Mouse (Mus musculus) gastrocnemius, adult 8-10 months (tissue): Measurements from ENCODE around the gene Mcpt1. TPM values are rescaled to one million over a fixed set of nuclear protein-coding genes. Genes with fewer than 3 reads are reported as not detected.
"Not testable (repeated sequence)": the region's sequence is repeated elsewhere in the genome, so short reads cannot be mapped to it uniquely, and the experiment has no call there.

Experiments used
- DNase-seq, 2 experiments: peaks; one replicate each; pipeline ENCODE4 v3.0.0; 2022; ENCODE audit warnings: low spot score in 2 of 2
- total RNA-seq, 4 experiments: library from RNA; stranded (reverse); gene quantifications; 2 replicates each; pipeline ENCODE4 v1.2.4; 2022

Gene Mcpt1
- total RNA-seq, result not detected

DNA sequence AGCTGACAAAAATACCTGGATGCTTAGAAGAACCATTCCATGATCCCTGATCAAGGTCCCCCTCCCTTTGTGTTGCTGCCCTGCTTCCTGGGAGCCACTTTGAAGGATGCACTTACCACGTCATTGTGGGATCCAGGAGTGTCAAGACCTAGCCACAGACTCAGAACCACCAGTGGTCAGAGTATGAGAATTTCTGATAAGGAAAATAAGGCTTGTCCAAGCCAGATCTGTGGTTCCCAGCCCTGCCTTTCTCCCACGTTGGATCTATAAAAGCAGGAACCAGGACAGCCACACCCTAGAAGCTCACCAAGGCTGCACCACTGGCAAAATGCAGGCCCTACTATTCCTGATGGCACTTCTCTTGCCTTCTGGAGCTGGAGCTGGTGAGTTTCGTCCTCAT lies at the start of gene Mcpt1:
TSS of gene Mcpt1 (plus strand) at position 301 of the 400 bp plus-strand sequence.
- not testable (repeated sequence) for DNase-seq

- not testable (repeated sequence) for DNase-seq
Measured at GRCm38 (mm10) chr14:55987464-55987863, 30.3 kb upstream of the Mcpt1 start.

- DNase-seq, result no peak
Measured at GRCm38 (mm10) chr14:56013147-56013546, 4.6 kb upstream of the Mcpt1 start.

- no peak for DNase-seq
Measured at GRCm38 (mm10) chr14:56013924-56014323, 3.8 kb upstream of the Mcpt1 start.

DNA sequence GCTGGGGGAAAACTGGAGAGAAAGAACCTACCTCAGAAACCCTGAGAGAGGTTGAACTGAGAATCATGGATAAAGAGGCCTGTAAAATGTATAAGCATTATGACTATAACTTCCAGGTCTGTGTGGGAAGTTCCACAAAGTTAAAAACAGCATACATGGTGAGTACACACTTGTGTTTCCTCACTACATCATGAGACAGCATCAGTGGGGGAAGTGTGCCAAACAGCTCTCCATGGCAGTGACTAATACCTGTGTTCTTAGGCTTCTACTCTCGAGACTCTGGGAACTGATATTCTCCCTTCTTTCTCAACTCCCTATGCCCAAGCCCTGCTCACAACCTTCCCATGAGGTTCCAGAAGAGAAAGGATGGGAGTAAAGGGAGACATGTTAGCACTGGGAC lies 1.7 kb downstream of the Mcpt1 start:
- DNase-seq, result no peak

GRCm38 (mm10) chr14:56021305-56021704 lies 3.5 kb downstream of the Mcpt1 start:
- not testable (repeated sequence) for DNase-seq

GRCm38 (mm10) chr14:56030395-56030794 lies 12.6 kb downstream of the Mcpt1 start, which contains the start of gene Mcpt9:
Gene Mcpt9, minus strand, starts transcription at chr14:56030495.
- DNase-seq, result not testable (repeated sequence)

GRCm38 (mm10) chr14:56034433-56034832 lies 16.7 kb downstream of the Mcpt1 start:
- no peak for DNase-seq

- not testable (repeated sequence) for DNase-seq
Measured at GRCm38 (mm10) chr14:56041792-56042191, 24.0 kb downstream of the Mcpt1 start, which contains the start of gene Mcpt2. Gene Mcpt2, plus strand, starts transcription at chr14:56042041.

GRCm38 (mm10) chr14:56055408-56055807 lies 37.6 kb downstream of the Mcpt1 start:
- no peak for DNase-seq

- no peak for DNase-seq
Measured at GRCm38 (mm10) chr14:56057722-56058121, 40.0 kb downstream of the Mcpt1 start.

DNA sequence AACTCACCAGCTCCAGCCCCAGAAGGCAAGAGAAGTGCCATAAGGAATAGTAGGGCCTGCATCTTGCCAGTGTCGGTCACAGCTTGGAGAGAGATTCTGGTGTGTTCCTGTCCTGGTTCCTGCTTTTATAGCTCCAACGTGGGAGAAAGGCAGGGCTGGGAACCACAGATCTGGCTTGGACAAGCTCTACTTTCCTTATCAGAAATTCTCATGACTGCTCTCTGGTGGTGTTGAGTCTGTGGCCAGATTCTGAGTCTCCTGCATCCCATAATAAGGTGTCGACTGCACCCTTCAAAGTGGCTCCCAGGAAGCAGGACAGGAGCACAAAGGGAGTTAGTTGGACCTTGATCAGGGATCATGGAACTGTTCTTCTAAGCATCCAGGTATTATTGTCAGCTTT lies 44.4 kb downstream of the Mcpt1 start, which contains the start of gene Mcpt4:
TSS of gene Mcpt4 (minus strand) at position 101 of the 400 bp plus-strand sequence.
- DNase-seq, result not testable (repeated sequence)

Other genes starting within 250 kb of the Mcpt1 start
- 1 to 10 TPM; 3.4 to 7.1 (median 3.6) TPM for gene Adcy4, start 233.9 kb upstream of the Mcpt1 start, total RNA-seq
- 1 to 10 TPM in 3 of 4 experiments, not detected in 1; 1.0 to 1.3 (median 1.3) TPM for gene Ripk3, start 229.1 kb upstream of the Mcpt1 start, total RNA-seq
- gene Nfatc4, start 194.8 kb upstream of the Mcpt1 start, total RNA-seq, result 1 to 10 TPM; 1.9 to 3.3 (median 2.5) TPM
- gene Nynrin, start 164.0 kb upstream of the Mcpt1 start, total RNA-seq, result 1 to 10 TPM; 1.2 to 3.6 (median 1.9) TPM
- gene Cbln3, start 133.6 kb upstream of the Mcpt1 start, total RNA-seq, result not detected
- 1 to 10 TPM; 4.4 to 6.3 (median 4.9) TPM for gene Khnyn, start 133.0 kb upstream of the Mcpt1 start, total RNA-seq
- 100 to 1,000 TPM; 137 to 151 (median 145) TPM for gene Sdr39u1, start 117.7 kb upstream of the Mcpt1 start, total RNA-seq
- gene Cma1, start 73.3 kb upstream of the Mcpt1 start, total RNA-seq, result 1 to 10 TPM in 3 of 4 experiments, under 1 TPM in 1; 0.99 to 5.3 (median 1.8) TPM
- not detected for gene Cma2, start 67.0 kb upstream of the Mcpt1 start, total RNA-seq
- not detected for gene Mcpt9, start 12.5 kb downstream of the Mcpt1 start, total RNA-seq
- not detected for gene Mcpt2, start 24.1 kb downstream of the Mcpt1 start, total RNA-seq
- 1 to 10 TPM in 3 of 4 experiments, under 1 TPM in 1; 0.53 to 2.6 (median 1.8) TPM for gene Mcpt4, start 44.3 kb downstream of the Mcpt1 start, total RNA-seq
- gene Mcpt8, start 67.3 kb downstream of the Mcpt1 start, total RNA-seq, result not detected
- not detected for gene Ctsg, start 84.6 kb downstream of the Mcpt1 start, total RNA-seq
- not detected for gene Gzme, start 102.7 kb downstream of the Mcpt1 start, total RNA-seq
- gene Gzmd, start 114.6 kb downstream of the Mcpt1 start, total RNA-seq, result not detected
- gene Gzmg, start 141.6 kb downstream of the Mcpt1 start, total RNA-seq, result not detected
- not detected for gene Gzmn, start 156.6 kb downstream of the Mcpt1 start, total RNA-seq
- gene Gzmf, start 193.4 kb downstream of the Mcpt1 start, total RNA-seq, result not detected
- gene Gzmc, start 216.7 kb downstream of the Mcpt1 start, total RNA-seq, result not detected
- not detected for gene Gzmb, start 244.3 kb downstream of the Mcpt1 start, total RNA-seq